Mouse (Mus musculus) megakaryocyte, embryonic 14.5 days (primary cell): ENCODE measurements around the gene Glt8d1.

Source experiments
- FLI1 ChIP-seq: IDR thresholded peaks from 2 replicates; pipeline ENCODE4 v1.6.1; 2012; ENCODE audit warnings: low read length, inconsistent platforms, mixed read lengths
- GATA1 ChIP-seq: IDR thresholded peaks from 3 replicates; pipeline ENCODE4 v1.6.1; 2012; ENCODE audit warnings: mixed read lengths, low read length, inconsistent platforms, borderline replicate concordance

- TF ChIP-seq GATA1 (no peak), FLI1 (no peak)
These were observed 18.4 kb downstream of the Glt8d1 start for GRCm38 (mm10) chr14:31019331-31020205.
